Mouse (Mus musculus) liver, postnatal 0 days (tissue): Measurements from ENCODE around the gene Saxo1.

Source experiments
- CTCF ChIP-seq: sonication (generic); IDR thresholded peaks from 2 replicates; pipeline ENCODE4 v1.5.1; 2016; ENCODE audit warnings: antibody characterized with exemption, low read depth
- EP300 ChIP-seq: IDR thresholded peaks from 2 replicates; pipeline ENCODE4 v1.6.1; 2016; ENCODE audit warnings: antibody characterized with exemption, low read depth, mild to moderate bottlenecking

GRCm38 (mm10) chr4:86576120-86576541 is 18.0 kb upstream of the Saxo1 start:
- TF ChIP-seq CTCF (no peak), EP300 (no peak)
